Mouse (Mus musculus) MEL (cell line): Measurements from ENCODE around the gene Zyx. TPM values are rescaled to one million over a fixed set of nuclear protein-coding genes. Genes with fewer than 3 reads are reported as not detected.

Source experiments
- DNase-seq: peaks from one replicate; pipeline ENCODE4 v3.0.0; 2011; ENCODE audit warnings: low read depth, low spot score
- H3K27ac ChIP-seq: 2 replicates; pipeline ENCODE4 v1.5.1; 2012; ENCODE audit warnings: low read depth, mild to moderate bottlenecking, control low read depth, low read length, moderate library complexity; ENCODE audit not compliant: control insufficient read depth
- H3K27me3 ChIP-seq, 2 experiments: fragments of 150-350 bp in 1 of 2; sonication (generic) in 1 of 2; 2 replicates each; pipeline ENCODE4 v1.6.1; 2012; ENCODE audit warnings: low read length in 2 of 2, mild to moderate bottlenecking in 2 of 2, improper control_type of control experiment in 1 of 2, moderate library complexity in 1 of 2; ENCODE audit not compliant: insufficient read depth in 2 of 2, control insufficient read depth in 1 of 2
- H3K36me3 ChIP-seq, 2 experiments: 2 replicates each; pipeline ENCODE4 v1.6.1; 2012 to 2014; ENCODE audit warnings: low read length in 2 of 2, improper control_type of control experiment in 1 of 2, inconsistent platforms in 1 of 2, mild to moderate bottlenecking in 1 of 2; ENCODE audit not compliant: insufficient read depth in 2 of 2, control insufficient read depth in 1 of 2
- H3K4me1 ChIP-seq, 2 experiments: fragments of 150-350 bp in 1 of 2; sonication (generic) in 1 of 2; 2 replicates each; pipeline ENCODE4 v1.6.1; 2012; ENCODE audit warnings: low read length in 2 of 2, improper control_type of control experiment in 1 of 2, mild to moderate bottlenecking in 1 of 2; ENCODE audit not compliant: insufficient read depth in 2 of 2, control insufficient read depth in 1 of 2
- H3K4me3 ChIP-seq, 2 experiments: fragments of 150-350 bp in 1 of 2; sonication (generic) in 1 of 2; 2 replicates each; pipeline ENCODE4 v1.5.1; 2012; ENCODE audit warnings: low read depth in 2 of 2, low read length in 2 of 2, mild to moderate bottlenecking in 2 of 2, moderate library complexity in 2 of 2, control low read depth in 1 of 2, improper control_type of control experiment in 1 of 2; ENCODE audit not compliant: control insufficient read depth in 1 of 2, insufficient read depth in 1 of 2
- H3K79me2 ChIP-seq: 2 replicates; pipeline ENCODE4 v1.6.1; 2012; ENCODE audit warnings: mild to moderate bottlenecking, low read length, moderate library complexity; ENCODE audit not compliant: control insufficient read depth, poor library complexity, insufficient read depth
- H3K9ac ChIP-seq: 2 replicates; pipeline ENCODE4 v1.6.1; 2012; ENCODE audit warnings: low read depth, mild to moderate bottlenecking, control low read depth, low read length, moderate library complexity; ENCODE audit not compliant: control insufficient read depth, poor library complexity, severe bottlenecking
- H3K9me3 ChIP-seq: fragments of 150-350 bp; sonication (generic); replicated peaks from 2 replicates; pipeline ENCODE4 v1.6.1; 2012; ENCODE audit warnings: mild to moderate bottlenecking, low read length, improper control_type of control experiment, moderate library complexity; ENCODE audit not compliant: insufficient read depth
- CHD2 ChIP-seq: IDR thresholded peaks from 2 replicates; pipeline ENCODE4 v1.6.1; 2011; ENCODE audit warnings: low read length, improper control_type of control experiment
- CTCF ChIP-seq, 3 experiments: IDR thresholded peaks in 2 of 3; conservative IDR thresholded peaks in 1 of 3; 2 replicates each; pipeline ENCODE4 v1.5.1; 2011 to 2012; ENCODE audit warnings: low read length in 3 of 3, low read depth in 2 of 3, mild to moderate bottlenecking in 2 of 3, improper control_type of control experiment in 1 of 3, inconsistent platforms in 1 of 3, mixed read lengths in 1 of 3, moderate library complexity in 1 of 3; ENCODE audit not compliant: control insufficient read depth in 1 of 3, insufficient read depth in 1 of 3, poor library complexity in 1 of 3, severe bottlenecking in 1 of 3
- E2F4 ChIP-seq: IDR thresholded peaks from 2 replicates; pipeline ENCODE4 v1.6.1; 2011; ENCODE audit warnings: low read depth, low read length, improper control_type of control experiment, borderline replicate concordance
- ELF1 ChIP-seq: IDR thresholded peaks from 2 replicates; pipeline ENCODE4 v1.6.1; 2014; ENCODE audit warnings: low read depth, mild to moderate bottlenecking, inconsistent platforms, low read length, improper control_type of control experiment, moderate library complexity
- ETS1 ChIP-seq: IDR thresholded peaks from 2 replicates; pipeline ENCODE4 v1.6.1; 2012; ENCODE audit warnings: low read depth, mild to moderate bottlenecking, inconsistent platforms, low read length, improper control_type of control experiment, moderate library complexity
- GATA1 ChIP-seq: IDR thresholded peaks from 2 replicates; pipeline ENCODE4 v1.6.1; 2011; ENCODE audit warnings: low read depth, low read length, improper control_type of control experiment
- HCFC1 ChIP-seq: IDR thresholded peaks from 2 replicates; pipeline ENCODE4 v1.6.1; 2012; ENCODE audit warnings: low read depth, mild to moderate bottlenecking, inconsistent platforms, low read length, improper control_type of control experiment, moderate library complexity
- KAT2A ChIP-seq: conservative IDR thresholded peaks from 2 replicates; pipeline ENCODE4 v1.6.1; 2012; ENCODE audit warnings: low read depth, low read length, improper control_type of control experiment, inconsistent platforms
- MAFK ChIP-seq: IDR thresholded peaks from 2 replicates; pipeline ENCODE4 v1.6.1; 2011; ENCODE audit warnings: low read depth, mild to moderate bottlenecking, low read length, improper control_type of control experiment, borderline replicate concordance
- MYB ChIP-seq: IDR thresholded peaks from 2 replicates; pipeline ENCODE4 v1.6.1; 2011; ENCODE audit warnings: mild to moderate bottlenecking, low read depth, low read length, improper control_type of control experiment
- MYC ChIP-seq: IDR thresholded peaks from 2 replicates; pipeline ENCODE4 v1.6.1; 2011; ENCODE audit warnings: low read depth, mild to moderate bottlenecking, low read length, improper control_type of control experiment, moderate library complexity
- NELFE ChIP-seq: IDR thresholded peaks from 2 replicates; pipeline ENCODE4 v1.6.1; 2011; ENCODE audit warnings: low read depth, low read length, improper control_type of control experiment
- POLR2A ChIP-seq, 2 experiments: IDR thresholded peaks; 2 replicates each; pipeline ENCODE4 v1.6.1; 2011 to 2012; ENCODE audit warnings: low read length in 2 of 2, mild to moderate bottlenecking in 2 of 2, control low read depth in 1 of 2, improper control_type of control experiment in 1 of 2, low read depth in 1 of 2, moderate library complexity in 1 of 2; ENCODE audit not compliant: control insufficient read depth in 1 of 2, insufficient read depth in 1 of 2, poor library complexity in 1 of 2
- POLR2AphosphoS2 ChIP-seq: IDR thresholded peaks from 2 replicates; pipeline ENCODE4 v1.6.1; 2011; ENCODE audit warnings: low read length, improper control_type of control experiment
- POLR2AphosphoS5 ChIP-seq: IDR thresholded peaks from 2 replicates; pipeline ENCODE4 v1.6.1; 2012; ENCODE audit warnings: low read depth, borderline replicate concordance, mild to moderate bottlenecking, inconsistent platforms, low read length, moderate library complexity, mixed read lengths
- SIN3A ChIP-seq: IDR thresholded peaks from 2 replicates; pipeline ENCODE4 v1.6.1; 2012; ENCODE audit warnings: low read length, improper control_type of control experiment, inconsistent platforms
- SMC3 ChIP-seq: IDR thresholded peaks from 2 replicates; pipeline ENCODE4 v1.6.1; 2011; ENCODE audit warnings: low read depth, low read length, improper control_type of control experiment
- TAL1 ChIP-seq: IDR thresholded peaks from 2 replicates; pipeline ENCODE4 v1.6.1; 2012; ENCODE audit warnings: mild to moderate bottlenecking, inconsistent platforms, low read length, moderate library complexity, mixed read lengths
- TBP ChIP-seq: IDR thresholded peaks from 2 replicates; pipeline ENCODE4 v1.8.0; 2011; ENCODE audit warnings: low read depth, low read length, improper control_type of control experiment
- TCF12 ChIP-seq: IDR thresholded peaks from 2 replicates; pipeline ENCODE4 v1.6.1; 2014; ENCODE audit warnings: low read depth, mild to moderate bottlenecking, inconsistent platforms, low read length, improper control_type of control experiment, moderate library complexity
- UBTF ChIP-seq: IDR thresholded peaks from 2 replicates; pipeline ENCODE4 v1.6.1; 2012; ENCODE audit warnings: low read depth, mild to moderate bottlenecking, inconsistent platforms, low read length, improper control_type of control experiment, moderate library complexity, borderline replicate concordance; ENCODE audit not compliant: insufficient read depth
- USF1 ChIP-seq: IDR thresholded peaks from 2 replicates; pipeline ENCODE4 v1.6.1; 2014; ENCODE audit warnings: low read depth, mild to moderate bottlenecking, inconsistent platforms, low read length, improper control_type of control experiment, moderate library complexity
- USF2 ChIP-seq, 2 experiments: IDR thresholded peaks; 2 replicates each; pipeline ENCODE4 v1.6.1; 2011 to 2012; ENCODE audit warnings: improper control_type of control experiment in 2 of 2, low read length in 2 of 2, borderline replicate concordance in 1 of 2, inconsistent platforms in 1 of 2, low read depth in 1 of 2, mild to moderate bottlenecking in 1 of 2; ENCODE audit not compliant: insufficient read depth in 1 of 2
- ZC3H11A ChIP-seq: IDR thresholded peaks from 2 replicates; pipeline ENCODE4 v1.6.1; 2012; ENCODE audit warnings: low read depth, mild to moderate bottlenecking, inconsistent platforms, low read length, improper control_type of control experiment
- ZMIZ1 ChIP-seq: IDR thresholded peaks from 2 replicates; pipeline ENCODE4 v1.6.1; 2012; ENCODE audit warnings: low read depth, mild to moderate bottlenecking, inconsistent platforms, low read length, improper control_type of control experiment, moderate library complexity
- ZNF384 ChIP-seq: IDR thresholded peaks from 2 replicates; pipeline ENCODE4 v1.6.1; 2012; ENCODE audit warnings: low read depth, mild to moderate bottlenecking, inconsistent platforms, low read length, improper control_type of control experiment
- polyA plus RNA-seq, 2 experiments: library from polyadenylated mRNA; stranded (reverse) in 1 of 2; unstranded in 1 of 2; fragments of >175 nt in 1 of 2; fragments of >200 nt in 1 of 2; gene quantifications; 2 replicates each; pipeline versions ENCODE4 v1.2.1 to v1.2.4; 2012; ENCODE audit warnings: low replicate concordance in 2 of 2, low read depth in 1 of 2; ENCODE audit not compliant: insufficient read length in 2 of 2, insufficient read depth in 1 of 2, missing spikeins in 1 of 2
- total RNA-seq: library from RNA; depleted of rRNA; stranded (reverse); fragments of 300-350 nt; gene quantifications from 2 replicates; pipeline ENCODE4 v1.2.3, GENCODE M21; 2012

Zyx gene
- total and polyA plus RNA-seq, 3 experiments, result 7.0 to 48.4 TPM; not detected in 1

- DNase-seq, result no peak
- no peak overlapping the region for H3K27ac ChIP-seq
- H3K4me1 ChIP-seq, result peaks cover 11 to 46% of the 10 kb centered on the region in 2 experiments
- H3K9me3 ChIP-seq, result no peaks in the 10 kb centered on the region
- H3K4me3 ChIP-seq, result no peak overlapping the region
- peaks cover 0 to 30% of the 10 kb centered on the region in 2 experiments; a peak in 3 of 4 replicates for H3K36me3 ChIP-seq
- no peak overlapping the region for H3K9ac ChIP-seq
- peaks cover under 1% of the 10 kb centered on the region for H3K79me2 ChIP-seq
- TF ChIP-seq TCF12 (no peak), POLR2A (IDR thresholded peaks at IDR 0.05; ENCODE audit: control insufficient read depth in 1 of 2, insufficient read depth in 1 of 2, low read depth in 1 of 2, low read length in 2 of 2, poor library complexity in 1 of 2) (no peak), SIN3A (no peak), MYC (no peak), ETS1 (no peak), TAL1 (no peak), KAT2A (no peak), MAFK (no peak), CTCF (IDR thresholded peaks at IDR 0.05 in 2 of 3, conservative IDR thresholded peaks at IDR 0.05 in 1 of 3; ENCODE audit: control insufficient read depth in 1 of 3, insufficient read depth in 1 of 3, low read depth in 2 of 3, low read length in 3 of 3, poor library complexity in 1 of 3, severe bottlenecking in 1 of 3) (no peak), CHD2 (no peak), E2F4 (no peak), USF1 (no peak), HCFC1 (no peak), ZMIZ1 (no peak), POLR2AphosphoS5 (no peak), ELF1 (no peak)
- TF ChIP-seq, all 39 proteins: peak for 0
- H3K27me3 ChIP-seq, result no peaks in the 10 kb centered on the region
Measured at GRCm38 (mm10) chr6:42355366-42355765, 5.9 kb downstream of the Zyx start.

- H3K27ac ChIP-seq, result no peak overlapping the region
- peaks cover 11 to 40% of the 10 kb centered on the region in 2 experiments for H3K4me1 ChIP-seq
- TF ChIP-seq MAFK (no peak), UBTF (no peak), ZNF384 (no peak), MYC (no peak), POLR2AphosphoS5 (no peak), ZC3H11A (no peak), ETS1 (no peak), USF1 (no peak), E2F4 (no peak), KAT2A (no peak), NELFE (no peak), GATA1 (no peak), POLR2A (IDR thresholded peaks at IDR 0.05; ENCODE audit: control insufficient read depth in 1 of 2, insufficient read depth in 1 of 2, low read depth in 1 of 2, low read length in 2 of 2, poor library complexity in 1 of 2) (no peak), HCFC1 (no peak), SMC3 (no peak), TBP (no peak), POLR2AphosphoS2 (no peak), USF2 (IDR thresholded peaks at IDR 0.05; ENCODE audit: borderline replicate concordance in 1 of 2, insufficient read depth in 1 of 2, low read depth in 1 of 2, low read length in 2 of 2) (no peak), MYB (no peak)
- H3K9me3 ChIP-seq, result no peaks in the 10 kb centered on the region
- H3K79me2 ChIP-seq, result no peaks in the 10 kb centered on the region
- H3K27me3 ChIP-seq, result no peaks in the 10 kb centered on the region
- DNase-seq, result no peak
- no peak overlapping the region for H3K4me3 ChIP-seq
- H3K36me3 ChIP-seq, result peaks cover 0 to 29% of the 10 kb centered on the region in 2 experiments; a peak in 3 of 4 replicates
- H3K9ac ChIP-seq, result no peak overlapping the region
Measured at GRCm38 (mm10) chr6:42355794-42356600, 6.6 kb downstream of the Zyx start.
